Mouse (Mus musculus): ENCODE data around the gene Cog5.

DNA sequence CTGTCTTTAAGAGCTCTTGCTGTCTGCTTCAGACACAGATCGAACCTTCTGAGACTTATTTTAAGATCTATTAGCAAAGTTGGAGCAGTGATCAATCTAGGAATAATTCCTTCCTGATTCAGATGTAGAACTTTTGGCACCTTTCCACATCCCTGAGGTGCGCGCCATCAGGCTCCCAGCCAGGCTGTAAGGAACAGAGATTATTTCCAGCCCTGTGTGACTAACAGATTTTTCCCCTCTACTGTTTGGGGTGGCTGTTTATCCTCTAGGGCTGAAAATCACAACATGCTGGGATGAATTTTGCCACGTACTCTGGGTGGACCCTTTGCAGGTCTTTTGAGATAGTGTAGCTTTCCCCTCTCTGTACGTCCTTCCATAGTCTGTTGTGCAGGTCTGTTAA, 170.2 kb downstream of the Cog5 start:
- TF ChIP-seq CTCF (IDR thresholded peaks at IDR 0.05; ENCODE audit: low read depth) (no peak), EP300 (IDR thresholded peaks at IDR 0.05; ENCODE audit: low read depth) (no peak)
